Mouse (Mus musculus): ENCODE data around the gene Asic2. TPM values are rescaled to one million over a fixed set of nuclear protein-coding genes. Genes with fewer than 3 reads are reported as not detected.
"Not testable (repeated sequence)": the region's sequence is repeated elsewhere in the genome, so short reads cannot be mapped to it uniquely, and the experiment has no call there.

The Asic2 gene
- polyA plus RNA-seq, 1 experiment from 2014 or later: not detected

DNA sequence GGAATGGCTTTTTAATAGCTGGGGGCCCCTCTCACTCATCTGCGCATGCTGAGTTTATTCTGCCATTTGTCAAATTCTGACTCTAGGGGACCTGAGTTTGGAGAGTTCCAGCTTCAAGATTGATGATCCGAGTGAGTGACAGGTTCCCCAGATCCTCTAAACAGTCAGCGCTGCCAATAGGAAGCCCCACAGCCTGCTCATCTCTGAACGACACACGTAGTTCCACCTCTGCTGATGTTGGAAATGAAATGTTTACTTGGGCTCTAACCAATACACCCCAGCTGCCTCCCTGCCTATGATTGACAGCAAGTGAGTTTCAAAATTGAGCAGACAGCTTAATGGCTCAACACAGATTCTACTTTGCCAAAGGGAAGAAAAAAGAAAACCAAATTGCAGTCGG, 685.1 kb downstream of the Asic2 start:
- Histone ChIP-seq H3K9ac (no peak overlapping the region), H3K4me1 (replicated peaks) (no peaks in the 10 kb centered on the region), H3K9me3 (replicated peaks) (no peaks in the 10 kb centered on the region), H3K4me2 (no peak overlapping the region), H3K27me3 (peaks cover 9% of the 10 kb centered on the region), H3K27ac (no peak overlapping the region), H3K4me3 (no peak overlapping the region), H3K36me3 (no peaks in the 10 kb centered on the region)
- 44% methylated on average over 6 of the region's 6 CpGs for WGBS
- ATAC-seq (replicated peaks; ENCODE audit: insufficient number of reproducible peaks, insufficient read depth, low FRiP score, low read depth): no peak

DNA sequence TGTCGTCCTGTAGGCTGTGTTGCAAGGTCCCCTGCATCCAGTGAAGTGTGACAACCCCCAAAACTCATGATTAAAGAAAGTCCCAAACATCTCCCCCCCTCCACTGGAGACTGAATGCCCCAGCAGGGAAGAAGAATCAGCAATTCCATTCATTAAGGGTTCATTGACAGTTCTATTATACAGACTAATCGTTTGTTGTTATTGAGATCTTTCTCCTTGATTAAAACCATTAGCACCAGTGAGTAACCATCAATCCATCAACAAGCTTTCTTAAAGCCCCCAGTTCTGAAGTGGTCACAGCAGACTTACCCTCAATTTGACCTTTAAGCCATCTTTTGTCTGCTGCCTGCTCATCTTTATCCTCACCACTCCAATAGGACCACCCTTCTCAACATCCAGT, 688.2 kb downstream of the Asic2 start:
- H3K9me3 ChIP-seq (replicated peaks): no peaks in the 10 kb centered on the region
- H3K27me3 ChIP-seq: peaks cover 9% of the 10 kb centered on the region
- no peak overlapping the region for H3K4me3 ChIP-seq
- 15% methylated on average over 2 of the region's 2 CpGs for WGBS
- H3K36me3 ChIP-seq: no peaks in the 10 kb centered on the region
- no peaks in the 10 kb centered on the region for H3K4me1 ChIP-seq (replicated peaks)
- H3K27ac ChIP-seq: no peak overlapping the region
- no peak for ATAC-seq (replicated peaks; ENCODE audit: insufficient number of reproducible peaks, insufficient read depth, low FRiP score, low read depth)
- no peak overlapping the region for H3K4me2 ChIP-seq
- H3K9ac ChIP-seq: no peak overlapping the region

DNA sequence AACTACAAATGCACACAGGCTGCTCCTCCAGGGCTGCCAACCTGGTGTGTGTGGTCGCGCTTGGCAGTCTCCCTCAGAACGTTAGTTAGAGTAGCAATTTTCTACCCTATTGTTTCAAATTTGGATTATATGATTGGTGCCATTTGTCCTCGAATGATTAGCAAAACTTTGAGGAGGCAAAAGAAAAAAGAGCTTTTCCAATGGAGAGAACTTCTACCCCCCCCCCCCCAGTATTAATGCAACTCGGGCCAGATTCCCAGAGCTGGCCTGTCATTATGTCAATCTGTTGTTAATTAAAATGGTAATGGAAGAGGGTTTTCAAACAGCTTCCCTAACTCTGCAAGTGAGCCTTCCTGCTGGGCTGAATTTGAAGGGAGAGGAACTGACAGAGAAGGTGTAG, 690.9 kb downstream of the Asic2 start:
- no peaks in the 10 kb centered on the region for H3K9me3 ChIP-seq (replicated peaks)
- H3K4me3 ChIP-seq: no peak overlapping the region
- no peaks in the 10 kb centered on the region for H3K36me3 ChIP-seq
- WGBS: 61% methylated on average over 5 of the region's 5 CpGs
- H3K4me1 ChIP-seq (replicated peaks): no peaks in the 10 kb centered on the region
- ATAC-seq (replicated peaks; ENCODE audit: insufficient number of reproducible peaks, insufficient read depth, low FRiP score, low read depth): no peak
- H3K27ac ChIP-seq: no peak overlapping the region
- H3K4me2 ChIP-seq: no peak overlapping the region
- peaks cover 9% of the 10 kb centered on the region for H3K27me3 ChIP-seq
- no peak overlapping the region for H3K9ac ChIP-seq

DNA sequence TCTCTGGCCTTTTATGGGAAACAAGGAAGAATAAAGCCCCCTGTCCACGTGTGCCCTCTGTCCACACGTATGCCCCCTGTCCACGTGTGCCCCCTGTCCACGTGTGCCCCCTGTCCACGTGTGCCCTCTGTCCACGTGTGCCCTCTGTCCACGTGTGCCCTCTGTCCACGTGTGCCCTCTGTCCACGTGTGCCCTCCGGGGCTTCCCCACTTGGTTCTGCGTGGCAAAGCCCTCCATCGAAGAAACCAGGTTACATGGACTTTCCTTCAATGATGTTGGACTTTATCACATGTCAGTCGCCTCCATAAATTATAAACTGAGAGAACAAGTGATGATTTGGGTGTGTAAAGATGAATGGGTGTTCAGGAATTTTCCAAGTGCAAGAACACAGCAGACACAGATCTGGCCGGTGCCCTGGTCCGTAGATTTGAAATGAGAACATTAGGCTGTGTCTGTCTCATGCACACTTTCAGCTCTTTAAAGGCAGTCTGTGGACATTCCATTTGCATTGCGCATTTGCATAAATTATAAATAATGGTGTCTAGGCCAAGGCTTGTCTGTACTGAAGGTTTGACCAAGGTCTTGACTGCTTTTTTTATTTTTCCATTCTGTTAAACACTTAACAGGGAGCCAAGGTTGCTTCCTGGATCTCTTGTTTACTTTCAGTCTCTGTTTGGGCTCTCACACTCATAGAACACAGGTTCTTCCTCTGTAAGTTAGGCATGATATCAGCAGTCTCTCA, 695.4 kb downstream of the Asic2 start:
- Histone ChIP-seq H3K9me3 (replicated peaks) (no peaks in the 10 kb centered on the region), H3K36me3 (no peaks in the 10 kb centered on the region)
- no peak for ATAC-seq (replicated peaks; ENCODE audit: insufficient number of reproducible peaks, insufficient read depth, low FRiP score, low read depth)

DNA sequence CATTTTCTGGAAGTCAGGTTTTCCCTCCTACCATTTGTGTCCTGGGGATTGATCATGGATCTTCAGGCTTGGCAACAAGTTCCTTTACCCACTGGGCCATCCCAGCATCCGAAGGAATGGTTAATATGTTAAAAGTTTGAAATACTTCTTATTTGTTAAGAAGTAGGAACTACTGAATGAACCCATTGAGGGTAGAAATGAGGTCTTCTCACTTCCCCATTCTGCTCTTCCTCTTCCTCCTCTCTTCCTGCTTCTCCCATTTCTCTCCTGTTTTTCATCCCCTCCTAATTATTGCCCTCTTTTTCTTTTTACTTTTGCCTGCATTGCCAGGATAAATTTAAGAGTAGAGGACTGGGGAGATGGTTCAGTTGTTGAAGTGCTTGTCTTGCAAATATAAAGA, 696.8 kb downstream of the Asic2 start:
- Histone ChIP-seq H3K4me1 (replicated peaks) (no peaks in the 10 kb centered on the region), H3K4me2 (no peak overlapping the region), H3K9me3 (replicated peaks) (no peaks in the 10 kb centered on the region), H3K27me3 (no peaks in the 10 kb centered on the region), H3K27ac (no peak overlapping the region), H3K4me3 (no peak overlapping the region), H3K36me3 (no peaks in the 10 kb centered on the region), H3K9ac (no peak overlapping the region)
- WGBS: 67% methylated on average over 1 of the region's 1 CpGs
- ATAC-seq (replicated peaks; ENCODE audit: insufficient number of reproducible peaks, insufficient read depth, low FRiP score, low read depth): no peak

More for the DNA sequence above, 695.4 kb downstream of the Asic2 start:
- WGBS: 86% methylated on average over 16 of the region's 16 CpGs
- Histone ChIP-seq H3K27ac (no peak overlapping the region), H3K27me3 (no peaks in the 10 kb centered on the region), H3K4me1 (replicated peaks) (no peaks in the 10 kb centered on the region), H3K9ac (no peak overlapping the region), H3K4me2 (no peak overlapping the region), H3K4me3 (no peak overlapping the region)

DNA sequence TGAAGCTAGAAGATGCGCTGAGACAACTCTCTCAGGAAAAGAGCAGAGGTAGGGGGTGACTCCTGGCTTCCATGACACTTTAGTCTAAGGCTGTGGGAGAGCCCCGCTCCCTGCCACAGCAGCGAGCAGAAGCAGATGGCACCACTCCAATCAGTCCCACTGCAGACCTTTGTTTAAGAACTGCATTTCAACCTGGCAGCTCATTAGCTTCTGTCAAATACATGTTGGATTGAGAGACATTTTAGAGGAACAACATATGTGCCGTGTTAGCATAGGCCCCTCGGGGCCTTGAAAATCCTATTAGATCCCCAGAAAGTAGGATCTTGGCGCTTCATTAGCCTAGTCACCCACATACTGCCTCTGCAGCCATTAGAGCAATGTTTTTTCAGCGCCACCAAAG, 697.7 kb downstream of the Asic2 start:
- H3K4me1 ChIP-seq (replicated peaks): no peaks in the 10 kb centered on the region
- H3K27ac ChIP-seq: no peak overlapping the region
- H3K4me2 ChIP-seq: no peak overlapping the region
- ATAC-seq (replicated peaks; ENCODE audit: insufficient number of reproducible peaks, insufficient read depth, low FRiP score, low read depth): no peak
- WGBS: 62% methylated on average over 7 of the region's 7 CpGs
- no peaks in the 10 kb centered on the region for H3K9me3 ChIP-seq (replicated peaks)
- no peaks in the 10 kb centered on the region for H3K27me3 ChIP-seq
- H3K9ac ChIP-seq: no peak overlapping the region
- no peaks in the 10 kb centered on the region for H3K36me3 ChIP-seq
- H3K4me3 ChIP-seq: no peak overlapping the region

DNA sequence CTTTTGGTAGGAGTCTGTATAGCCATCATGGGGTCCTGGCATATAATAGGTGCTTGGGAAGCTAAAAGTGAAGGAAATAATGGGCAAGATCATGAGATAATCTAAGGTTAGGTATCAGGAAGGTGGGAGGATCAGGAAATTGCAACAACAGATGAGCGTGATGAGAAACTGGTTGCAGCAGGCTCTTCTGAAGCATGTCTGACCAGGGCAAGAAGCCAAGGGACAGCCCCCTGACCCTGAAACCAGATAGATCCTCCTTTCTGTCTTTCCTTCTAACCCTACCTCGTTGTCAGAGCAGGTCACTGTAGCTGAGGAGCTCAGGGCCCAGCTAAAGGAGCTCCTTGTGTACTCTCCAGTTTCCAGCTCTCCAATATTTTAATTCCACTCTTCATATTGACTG, 704.5 kb downstream of the Asic2 start:
- no peaks in the 10 kb centered on the region for H3K36me3 ChIP-seq
- H3K27me3 ChIP-seq: no peaks in the 10 kb centered on the region
- no peak for ATAC-seq (replicated peaks; ENCODE audit: insufficient number of reproducible peaks, insufficient read depth, low FRiP score, low read depth)
- H3K9me3 ChIP-seq (replicated peaks): no peaks in the 10 kb centered on the region
- WGBS: 61% methylated on average over 2 of the region's 2 CpGs
- H3K9ac ChIP-seq: no peak overlapping the region
- no peak overlapping the region for H3K4me2 ChIP-seq
- H3K4me3 ChIP-seq: no peak overlapping the region
- no peak overlapping the region for H3K27ac ChIP-seq
- no peaks in the 10 kb centered on the region for H3K4me1 ChIP-seq (replicated peaks)

DNA sequence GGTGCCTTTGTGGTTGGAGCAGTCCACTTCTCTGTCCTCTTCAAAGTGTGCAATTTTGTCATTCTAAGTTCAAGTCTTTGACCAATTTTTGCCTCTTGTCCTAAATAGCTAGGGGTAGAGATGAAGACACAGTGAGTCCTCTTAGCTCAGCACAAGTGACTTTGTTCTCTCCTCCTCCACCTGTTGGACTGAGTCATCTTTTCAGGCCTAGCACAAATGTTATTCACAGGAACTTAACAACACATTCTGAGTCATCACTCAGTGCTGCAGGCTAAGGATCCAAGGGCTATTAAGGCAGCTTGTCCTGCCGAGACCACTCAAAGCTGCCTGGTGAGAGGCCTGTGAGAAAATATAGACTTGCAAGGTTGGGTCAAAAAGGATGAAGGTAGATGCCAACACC, 705.1 kb downstream of the Asic2 start:
- Histone ChIP-seq H3K36me3 (no peaks in the 10 kb centered on the region), H3K4me3 (no peak overlapping the region), H3K4me1 (replicated peaks) (no peaks in the 10 kb centered on the region), H3K27me3 (no peaks in the 10 kb centered on the region), H3K4me2 (no peak overlapping the region), H3K9ac (no peak overlapping the region), H3K9me3 (replicated peaks) (no peaks in the 10 kb centered on the region), H3K27ac (no peak overlapping the region)
- ATAC-seq (replicated peaks; ENCODE audit: insufficient number of reproducible peaks, insufficient read depth, low FRiP score, low read depth): no peak
- 55% methylated on average over 1 of the region's 1 CpGs for WGBS

DNA sequence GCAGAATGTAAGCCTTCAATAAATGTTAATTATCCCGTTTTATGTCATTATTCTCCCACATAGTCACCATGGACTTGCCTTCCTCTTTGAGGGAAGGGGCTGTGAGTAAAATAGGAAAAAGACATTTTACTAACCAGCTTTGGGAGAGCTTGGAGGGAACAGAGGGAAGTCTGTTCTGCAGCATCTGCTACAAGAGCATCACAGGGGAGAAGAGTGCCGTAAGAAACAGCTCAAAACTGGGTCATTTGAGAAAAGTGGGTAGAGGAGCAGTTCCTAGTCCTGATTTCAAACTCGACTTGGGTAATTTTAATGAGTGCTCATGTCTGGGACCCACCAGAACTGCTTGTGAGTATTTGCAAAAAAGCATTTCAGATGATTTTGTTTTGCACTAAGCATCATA, 707.0 kb downstream of the Asic2 start:
- Histone ChIP-seq H3K4me3 (no peak overlapping the region), H3K9ac (no peak overlapping the region), H3K4me2 (no peak overlapping the region), H3K9me3 (replicated peaks) (no peaks in the 10 kb centered on the region), H3K4me1 (replicated peaks) (no peaks in the 10 kb centered on the region), H3K36me3 (no peaks in the 10 kb centered on the region), H3K27me3 (no peaks in the 10 kb centered on the region), H3K27ac (no peak overlapping the region)
- 73% methylated on average over 3 of the region's 3 CpGs for WGBS
- no peak for ATAC-seq (replicated peaks; ENCODE audit: insufficient number of reproducible peaks, insufficient read depth, low FRiP score, low read depth)

DNA sequence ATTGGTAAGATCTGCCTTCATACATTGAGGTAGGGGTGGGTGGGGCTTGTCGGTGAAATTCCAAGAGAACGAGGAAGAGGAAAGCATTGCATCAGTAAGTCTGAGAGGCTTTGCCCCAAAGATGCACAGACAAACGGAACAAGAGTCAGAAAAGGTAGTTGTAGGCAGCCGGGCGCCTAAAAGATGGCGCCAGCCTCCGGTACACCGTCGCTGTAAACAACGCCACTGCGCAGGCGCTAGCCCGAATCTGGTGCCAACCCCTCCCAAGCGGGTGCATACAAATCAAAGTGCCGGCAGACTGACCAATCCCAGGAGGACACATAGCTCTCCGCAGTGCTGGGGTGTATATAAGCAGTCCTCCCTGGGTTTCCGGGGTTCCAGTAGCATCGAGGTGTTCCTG, 727.1 kb downstream of the Asic2 start:
- not testable (repeated sequence) for H3K9me3 ChIP-seq (replicated peaks); H3K27me3 ChIP-seq; H3K4me3 ChIP-seq; H3K9ac ChIP-seq; H3K27ac ChIP-seq; H3K4me1 ChIP-seq (replicated peaks); H3K4me2 ChIP-seq; ATAC-seq (replicated peaks; ENCODE audit: insufficient number of reproducible peaks, insufficient read depth, low FRiP score, low read depth); H3K36me3 ChIP-seq
- WGBS: 92% methylated on average over 18 of the region's 18 CpGs

DNA sequence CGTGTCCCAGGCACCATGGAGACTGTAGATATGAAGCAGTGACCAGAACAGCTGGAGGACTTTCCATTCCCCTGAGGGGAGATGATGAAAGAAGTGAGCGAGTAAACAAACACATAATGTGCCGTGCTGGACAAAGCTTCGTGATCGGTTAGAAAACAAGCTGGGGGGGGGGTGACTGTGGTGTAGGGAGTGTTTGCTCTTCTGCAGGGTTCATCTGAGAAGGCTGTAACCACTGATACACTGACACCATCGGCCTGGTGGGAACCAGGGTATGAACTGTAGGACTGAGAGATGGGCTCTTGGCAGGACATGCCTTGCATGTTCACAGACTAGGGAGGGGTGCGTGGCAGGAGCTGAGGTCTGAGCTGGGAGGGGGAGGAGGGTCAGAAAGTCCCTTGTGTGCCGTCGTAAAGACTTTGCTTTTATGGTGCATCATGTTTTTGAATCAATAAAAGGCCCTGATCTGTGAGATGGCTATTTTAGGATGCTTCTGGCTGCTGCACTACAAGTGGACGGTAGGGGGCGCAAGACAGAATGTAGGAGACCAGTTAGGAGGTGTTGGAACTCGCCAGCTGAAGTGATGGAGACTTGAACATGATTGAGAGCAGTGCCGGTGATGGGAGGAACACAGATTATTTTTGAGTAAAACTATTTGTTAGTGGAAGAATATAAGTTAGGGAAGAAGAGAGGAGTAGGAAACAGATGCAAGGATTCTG, 728.1 kb downstream of the Asic2 start:
- H3K36me3 ChIP-seq: no peaks in the 10 kb centered on the region
- H3K27me3 ChIP-seq: no peaks in the 10 kb centered on the region
- H3K27ac ChIP-seq: no peak overlapping the region
- H3K4me1 ChIP-seq (replicated peaks): no peaks in the 10 kb centered on the region
- WGBS: 49% methylated on average over 13 of the region's 13 CpGs
- H3K9me3 ChIP-seq (replicated peaks): no peaks in the 10 kb centered on the region
- no peak for ATAC-seq (replicated peaks; ENCODE audit: insufficient number of reproducible peaks, insufficient read depth, low FRiP score, low read depth)
- H3K4me2 ChIP-seq: no peak overlapping the region
- no peak overlapping the region for H3K9ac ChIP-seq
- no peak overlapping the region for H3K4me3 ChIP-seq

DNA sequence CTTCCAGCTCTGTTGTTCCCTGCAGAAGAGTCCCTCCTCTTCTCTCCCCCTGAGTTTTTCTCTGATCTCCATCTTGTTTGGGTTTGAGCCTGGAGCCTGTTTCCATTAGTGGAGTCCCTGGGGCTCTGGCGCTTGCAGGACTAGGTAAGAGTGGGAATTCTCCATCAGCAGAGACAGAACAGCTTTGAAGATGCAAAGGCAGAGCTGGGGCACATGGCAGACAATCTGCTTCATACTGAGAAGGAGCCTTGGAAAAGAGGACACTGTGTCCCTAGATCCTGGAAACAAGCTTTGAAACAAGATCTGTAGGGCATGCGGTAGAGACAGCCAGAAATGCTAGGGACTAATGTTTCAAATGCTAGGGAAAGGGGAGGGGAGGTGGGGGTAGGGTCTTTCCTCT, 729.2 kb downstream of the Asic2 start:
- H3K9me3 ChIP-seq (replicated peaks): no peaks in the 10 kb centered on the region
- H3K27ac ChIP-seq: no peak overlapping the region
- no peaks in the 10 kb centered on the region for H3K4me1 ChIP-seq (replicated peaks)
- no peak for ATAC-seq (replicated peaks; ENCODE audit: insufficient number of reproducible peaks, insufficient read depth, low FRiP score, low read depth)
- H3K4me2 ChIP-seq: no peak overlapping the region
- H3K36me3 ChIP-seq: no peaks in the 10 kb centered on the region
- WGBS: 46% methylated on average over 2 of the region's 2 CpGs
- no peak overlapping the region for H3K9ac ChIP-seq
- H3K27me3 ChIP-seq: no peaks in the 10 kb centered on the region
- H3K4me3 ChIP-seq: no peak overlapping the region

All from heart, embryonic 15.5 days (tissue).